Mouse (Mus musculus) megakaryocyte, embryonic 14.5 days (primary cell): Measurements from ENCODE around the gene Brsk1.

Source experiments
- FLI1 ChIP-seq: IDR thresholded peaks from 2 replicates; pipeline ENCODE4 v1.6.1; 2012; ENCODE audit warnings: low read length, inconsistent platforms, mixed read lengths
- GATA1 ChIP-seq: IDR thresholded peaks from 3 replicates; pipeline ENCODE4 v1.6.1; 2012; ENCODE audit warnings: mixed read lengths, low read length, inconsistent platforms, borderline replicate concordance

GRCm38 (mm10) chr7:4654221-4654620, 36.2 kb upstream of the Brsk1 start:
- TF ChIP-seq GATA1 = no peak
- TF ChIP-seq FLI1 = no peak
